Mouse (Mus musculus): ENCODE results near the gene Ggps1.

DNA sequence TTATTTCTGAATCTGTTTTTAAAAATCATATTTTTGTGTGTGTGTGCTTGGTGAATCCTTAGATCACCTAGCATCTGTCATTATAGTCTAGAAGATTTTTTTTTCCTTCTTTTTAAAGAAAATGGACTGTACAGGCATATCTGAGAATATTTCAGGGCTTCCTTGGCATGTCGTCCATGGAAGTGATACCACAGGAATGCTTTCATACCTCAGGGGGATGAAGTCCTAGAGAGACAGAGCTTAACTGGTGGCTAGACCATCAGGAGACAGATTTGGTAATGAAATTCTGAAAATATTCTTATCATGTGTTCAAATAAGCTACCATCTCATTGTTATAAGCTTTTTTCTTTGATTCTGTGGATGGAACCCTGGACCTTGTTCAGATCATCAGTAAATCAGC is 39.7 kb upstream of the Ggps1 start:
- TF ChIP-seq POLR2A (IDR thresholded peaks at IDR 0.05; ENCODE audit: borderline replicate concordance, extremely low read depth, insufficient read depth, insufficient read length, poor library complexity, severe bottlenecking) (no peak), CTCF (IDR thresholded peaks at IDR 0.05; ENCODE audit: borderline replicate concordance, extremely low read depth, insufficient read depth, insufficient read length) (no peak)

Measured in brain, embryonic 14.5 days (tissue).